Mouse (Mus musculus): ENCODE measurements at regions not wholly inside any gene's neighbourhood (a gene's known extent, or its start where the extent isn't known, plus 50 kb on each side); places are given as distances from the start of the nearest gene placed in this dataset.
A peak's percentile ranks its signal among the peaks of the same experiment; 100 is the strongest.

GRCm38 (mm10) chr1:149760440-149760839 is 200.7 kb downstream of the Pla2g4a start:
- no peak for DNase-seq (ENCODE audit: extremely low read depth, insufficient read length, low spot score)

- DNase-seq (ENCODE audit: extremely low read depth, insufficient read length, low spot score), result no peak
Observed at GRCm38 (mm10) chr1:149758783-149759132, 202.3 kb downstream of the Pla2g4a start.

GRCm38 (mm10) chr1:149758092-149758782 is 202.9 kb downstream of the Pla2g4a start:
- peak; percentile 19 for DNase-seq (ENCODE audit: extremely low read depth, insufficient read length, low spot score)

GRCm38 (mm10) chr1:149753269-149754060 is 207.6 kb downstream of the Pla2g4a start:
- DNase-seq (ENCODE audit: extremely low read depth, insufficient read length, low spot score), result no peak

- DNase-seq (ENCODE audit: extremely low read depth, insufficient read length, low spot score), result no peak
Observed at GRCm38 (mm10) chr1:149749405-149749804, 211.7 kb downstream of the Pla2g4a start.

- DNase-seq (ENCODE audit: extremely low read depth, insufficient read length, low spot score), result no peak
Observed at GRCm38 (mm10) chr1:149738959-149739358, 222.1 kb downstream of the Pla2g4a start.

GRCm38 (mm10) chr1:149734241-149734640 is 226.8 kb downstream of the Pla2g4a start:
- DNase-seq (ENCODE audit: extremely low read depth, insufficient read length, low spot score), result no peak

GRCm38 (mm10) chr1:149715171-149715570 is 245.9 kb downstream of the Pla2g4a start:
- DNase-seq (ENCODE audit: extremely low read depth, insufficient read length, low spot score), result no peak

GRCm38 (mm10) chr1:149712330-149712729 is 248.8 kb downstream of the Pla2g4a start:
- no peak for DNase-seq (ENCODE audit: extremely low read depth, insufficient read length, low spot score)

- DNase-seq (ENCODE audit: extremely low read depth, insufficient read length, low spot score), result no peak
Observed at GRCm38 (mm10) chr1:149705223-149705622, 255.9 kb downstream of the Pla2g4a start.

- no peak for DNase-seq (ENCODE audit: extremely low read depth, insufficient read length, low spot score)
Observed at GRCm38 (mm10) chr1:149699411-149699810, 261.7 kb downstream of the Pla2g4a start.

GRCm38 (mm10) chr1:149674166-149674565 is 286.9 kb downstream of the Pla2g4a start:
- no peak for DNase-seq (ENCODE audit: extremely low read depth, insufficient read length, low spot score)

- DNase-seq (ENCODE audit: extremely low read depth, insufficient read length, low spot score), result no peak
Observed at GRCm38 (mm10) chr1:149672571-149672970, 288.5 kb downstream of the Pla2g4a start.

- no peak for DNase-seq (ENCODE audit: extremely low read depth, insufficient read length, low spot score)
Observed at GRCm38 (mm10) chr1:149672117-149672516, 289.0 kb downstream of the Pla2g4a start.

GRCm38 (mm10) chr1:149671091-149671490 is 290.0 kb downstream of the Pla2g4a start:
- DNase-seq (ENCODE audit: extremely low read depth, insufficient read length, low spot score), result no peak
